Mouse (Mus musculus) G1E (cell line): Measurements from ENCODE around the gene Cdc37l1. TPM values are rescaled to one million over a fixed set of nuclear protein-coding genes. Genes with fewer than 3 reads are reported as not detected.

Source experiments
- ATAC-seq: 2 replicates; pipeline ENCODE4 v1.8.0; 2016; ENCODE audit warnings: mild to moderate bottlenecking; ENCODE audit not compliant: insufficient number of reproducible peaks, poor library complexity, low FRiP score, severe bottlenecking; ENCODE audit errors: extremely low read depth
- DNase-seq: peaks from one replicate; pipeline ENCODE4 v3.0.0; 2012; ENCODE audit warnings: low spot score
- H3K27me3 ChIP-seq: 2 replicates; pipeline ENCODE4 v1.6.1; 2012; ENCODE audit warnings: mild to moderate bottlenecking, low read length, inconsistent platforms; ENCODE audit not compliant: insufficient read depth
- H3K36me3 ChIP-seq: replicated peaks from 2 replicates; pipeline ENCODE3; 2012; ENCODE audit warnings: mild to moderate bottlenecking, inconsistent platforms
- H3K4me1 ChIP-seq: 2 replicates; pipeline ENCODE4 v1.6.1; 2012; ENCODE audit warnings: low read depth, low read length, inconsistent platforms, mixed read lengths; ENCODE audit not compliant: insufficient read depth
- H3K4me3 ChIP-seq: 2 replicates; pipeline ENCODE4 v1.5.1; 2012; ENCODE audit warnings: low read depth, mild to moderate bottlenecking, inconsistent platforms, low read length, moderate library complexity, mixed read lengths
- H3K9me3 ChIP-seq: replicated peaks from 2 replicates; pipeline ENCODE4 v1.6.1; 2012; ENCODE audit warnings: inconsistent platforms
- CTCF ChIP-seq: IDR thresholded peaks from 2 replicates; pipeline ENCODE4 v1.5.1; 2012; ENCODE audit warnings: low read depth, low read length, inconsistent platforms, mixed read lengths
- GATA1 ChIP-seq: IDR thresholded peaks from 2 replicates; pipeline ENCODE4 v1.6.1; 2012; ENCODE audit warnings: borderline replicate concordance, low read length, inconsistent platforms, mixed read lengths
- GATA2 ChIP-seq: IDR thresholded peaks from 2 replicates; pipeline ENCODE4 v1.6.1; 2012; ENCODE audit warnings: low read depth, low read length, inconsistent platforms, borderline replicate concordance
- POLR2AphosphoS5 ChIP-seq: IDR thresholded peaks from 2 replicates; pipeline ENCODE4 v1.6.1; 2012; ENCODE audit warnings: low read depth, low read length, inconsistent platforms; ENCODE audit not compliant: insufficient replicate concordance
- TAL1 ChIP-seq: conservative IDR thresholded peaks from 2 replicates; pipeline ENCODE4 v1.6.1; 2012; ENCODE audit warnings: low read depth, low read length, inconsistent platforms, mixed read lengths
- polyA plus RNA-seq: library from polyadenylated mRNA; stranded (reverse); fragments of >175 nt; gene quantifications from 2 replicates; pipeline ENCODE4 v1.2.3, GENCODE M21; 2012
- total RNA-seq, 2 experiments: library from RNA; stranded (forward) in 1 of 2; stranded (reverse) in 1 of 2; fragments of 200-1000 nt in 1 of 2; fragments of >200 nt in 1 of 2; fragmentation: Nextera tagmentation in 1 of 2; gene quantifications; 2 replicates each; pipeline ENCODE4 v1.2.3; 2014 to 2017

The Cdc37l1 gene
- total and polyA plus RNA-seq, 3 experiments, result 5.1 to 83.8 (median 64.7) TPM

DNA sequence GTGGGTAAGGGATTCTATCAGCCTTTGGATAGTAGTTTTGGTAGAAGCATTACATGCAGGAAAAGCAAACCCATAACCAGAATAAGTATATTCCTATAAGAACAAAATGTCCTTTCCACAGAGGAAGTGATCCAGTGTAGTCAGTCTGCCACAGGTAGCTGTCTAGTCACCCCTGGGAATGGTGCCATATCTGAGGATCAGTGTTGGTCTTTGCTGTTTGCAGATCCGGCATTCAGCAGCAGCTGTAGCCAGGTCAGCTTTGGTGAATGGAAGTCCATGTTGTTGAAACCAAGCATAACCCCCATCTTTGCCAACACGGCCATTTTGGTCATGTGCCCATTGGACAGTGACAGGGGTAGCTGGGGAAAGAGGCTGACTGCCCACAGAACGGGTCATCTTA, 41.6 kb downstream of the Cdc37l1 start:
- Histone ChIP-seq H3K9me3 (no peaks in the 10 kb centered on the region), H3K4me1 (peaks cover 8% of the 10 kb centered on the region; the same call in 1 of the 2 replicates), H3K36me3 (peaks cover 88% of the 10 kb centered on the region), H3K27me3 (no peaks in the 10 kb centered on the region), H3K4me3 (no peak overlapping the region)
- no peak for TF ChIP-seq CTCF
- no peak for TF ChIP-seq TAL1
- no peak for TF ChIP-seq GATA2
- no peak for TF ChIP-seq GATA1
- no peak for TF ChIP-seq POLR2AphosphoS5
- DNase-seq (no peak), ATAC-seq (no peak)

DNA sequence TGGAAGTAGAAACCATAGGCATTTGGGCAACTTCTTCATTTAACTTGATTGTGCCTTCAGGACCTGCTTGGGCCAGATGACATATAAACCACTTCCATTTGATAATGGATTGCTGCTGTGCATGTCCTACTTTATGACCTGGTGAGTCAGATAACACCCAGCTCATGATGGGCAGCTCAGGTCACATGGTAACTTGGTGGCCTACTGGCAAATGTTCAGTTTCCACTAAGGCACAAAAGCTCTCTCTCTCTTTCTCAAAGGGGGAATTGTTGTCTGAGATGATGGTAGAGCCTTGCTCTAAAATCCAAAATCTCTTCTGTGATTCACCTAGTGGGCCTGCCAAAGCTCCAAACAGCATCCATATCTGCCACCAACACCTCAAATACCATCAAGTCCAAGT, 42.5 kb downstream of the Cdc37l1 start:
- Histone ChIP-seq H3K9me3 (no peaks in the 10 kb centered on the region), H3K4me3 (no peak overlapping the region), H3K4me1 (peaks cover 5% of the 10 kb centered on the region; the same call in 1 of the 2 replicates), H3K36me3 (peaks cover 88% of the 10 kb centered on the region), H3K27me3 (no peaks in the 10 kb centered on the region)
- ATAC-seq (no peak), DNase-seq (no peak)
- TF ChIP-seq CTCF (no peak), TAL1 (no peak), GATA2 (no peak), GATA1 (no peak), POLR2AphosphoS5 (no peak)

GRCm38 (mm10) chr19:29037026-29037425, 46.9 kb downstream of the Cdc37l1 start:
- no peak overlapping the region for H3K4me3 ChIP-seq
- peaks cover 8% of the 10 kb centered on the region; the same call in 1 of the 2 replicates for H3K4me1 ChIP-seq
- no peak for ATAC-seq
- no peaks in the 10 kb centered on the region for H3K27me3 ChIP-seq
- DNase-seq, result no peak
- peaks cover 3% of the 10 kb centered on the region for H3K9me3 ChIP-seq
- TF ChIP-seq GATA2 (no peak), CTCF (no peak), GATA1 (no peak), POLR2AphosphoS5 (no peak), TAL1 (no peak)
- H3K36me3 ChIP-seq, result peaks cover 89% of the 10 kb centered on the region

DNA sequence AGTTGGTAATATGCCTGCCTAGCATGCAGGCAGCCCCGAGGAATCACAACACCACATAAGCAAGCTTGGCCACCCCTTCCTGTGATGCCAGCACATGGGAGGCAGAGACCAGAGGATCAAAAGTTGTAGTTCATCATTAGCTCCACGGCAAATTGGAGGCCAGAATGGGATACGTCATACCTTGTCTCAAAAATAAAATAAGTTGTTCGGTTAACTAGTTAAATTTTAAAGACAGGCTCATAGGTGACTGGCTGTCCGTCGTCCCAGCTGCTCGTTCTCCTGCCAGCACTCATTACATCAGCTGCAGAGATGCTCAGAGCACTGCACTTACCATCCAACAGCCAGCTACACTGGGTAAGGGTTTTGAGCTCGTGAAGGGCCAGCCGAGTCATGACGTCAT, 47.4 kb downstream of the Cdc37l1 start:
- H3K27me3 ChIP-seq, result no peaks in the 10 kb centered on the region
- H3K36me3 ChIP-seq, result peaks cover 89% of the 10 kb centered on the region
- H3K4me3 ChIP-seq, result no peak overlapping the region
- peaks cover 3% of the 10 kb centered on the region for H3K9me3 ChIP-seq
- ATAC-seq, result no peak
- TF ChIP-seq POLR2AphosphoS5, result no peak
- H3K4me1 ChIP-seq, result peaks cover 11% of the 10 kb centered on the region
- no peak for DNase-seq

- Histone ChIP-seq H3K27me3 (no peaks in the 10 kb centered on the region), H3K4me1 (peaks cover 20% of the 10 kb centered on the region), H3K4me3 (no peak overlapping the region), H3K36me3 (peaks cover 90% of the 10 kb centered on the region), H3K9me3 (peaks cover 3% of the 10 kb centered on the region)
- DNase-seq (no peak), ATAC-seq (no peak)
- TF ChIP-seq POLR2AphosphoS5 (no peak), GATA1 (no peak), CTCF (no peak), GATA2 (no peak), TAL1 (no peak)
These were observed 49.2 kb downstream of the Cdc37l1 start for GRCm38 (mm10) chr19:29039334-29039733.

- H3K4me1 ChIP-seq, result peaks cover 21% of the 10 kb centered on the region
- no peak for ATAC-seq
- TF ChIP-seq GATA2, result no peak
- no peak for TF ChIP-seq CTCF
- TF ChIP-seq POLR2AphosphoS5, result no peak
- no peak for TF ChIP-seq TAL1
- no peak for TF ChIP-seq GATA1
These were observed 50.1 kb downstream of the Cdc37l1 start for GRCm38 (mm10) chr19:29040206-29040605.

GRCm38 (mm10) chr19:29042143-29042542, 52.0 kb downstream of the Cdc37l1 start:
- H3K36me3 ChIP-seq, result peaks cover 76% of the 10 kb centered on the region
- ATAC-seq (no peak), DNase-seq (no peak)
- no peak overlapping the region for H3K4me3 ChIP-seq
- peaks cover 3% of the 10 kb centered on the region for H3K9me3 ChIP-seq
- H3K4me1 ChIP-seq, result peaks cover 34% of the 10 kb centered on the region
- TF ChIP-seq TAL1 (no peak), GATA2 (no peak), POLR2AphosphoS5 (no peak), GATA1 (no peak)
- H3K27me3 ChIP-seq, result no peaks in the 10 kb centered on the region

More at GRCm38 (mm10) chr19:29040206-29040605, 50.1 kb downstream of the Cdc37l1 start:
- H3K9me3 ChIP-seq, result peaks cover 3% of the 10 kb centered on the region
- peaks cover 89% of the 10 kb centered on the region for H3K36me3 ChIP-seq
- no peak overlapping the region for H3K4me3 ChIP-seq
- DNase-seq, result no peak
- no peaks in the 10 kb centered on the region for H3K27me3 ChIP-seq
